Mouse (Mus musculus) embryonic facial prominence, embryonic 10.5 days (tissue): Measurements from ENCODE around the gene Zbtb16. TPM values are rescaled to one million over a fixed set of nuclear protein-coding genes. Genes with fewer than 3 reads are reported as not detected.
A peak's percentile ranks its signal among the peaks of the same experiment; 100 is the strongest.

Source experiments
- DNase-seq: peaks from one replicate; pipeline ENCODE4 v3.0.0-alpha.2; 2017; ENCODE audit warnings: low spot score
- H3K27ac ChIP-seq: fragments of 300-500 bp; sonication (generic); replicated peaks from 2 replicates; pipeline ENCODE4 v1.5.1; 2016; ENCODE audit warnings: mild to moderate bottlenecking
- H3K27me3 ChIP-seq: fragments of 300-500 bp; sonication (generic); replicated peaks from 2 replicates; pipeline ENCODE4 v1.6.1; 2016; ENCODE audit warnings: low read depth, mild to moderate bottlenecking; ENCODE audit not compliant: poor library complexity, severe bottlenecking
- H3K36me3 ChIP-seq: fragments of 300-500 bp; sonication (generic); replicated peaks from 2 replicates; pipeline ENCODE4 v1.6.1; 2016; ENCODE audit warnings: mild to moderate bottlenecking, moderate library complexity
- H3K4me1 ChIP-seq: fragments of 300-500 bp; sonication (generic); 2 replicates; pipeline ENCODE4 v1.6.1; 2016
- H3K4me3 ChIP-seq: fragments of 300-500 bp; sonication (generic); 2 replicates; pipeline ENCODE4 v1.5.1; 2016; ENCODE audit warnings: mild to moderate bottlenecking, moderate library complexity
- H3K9me3 ChIP-seq: fragments of 300-500 bp; sonication (generic); 2 replicates; pipeline ENCODE4 v1.6.1; 2016; ENCODE audit warnings: mild to moderate bottlenecking
- WGBS: fragments of 180-500 bp; shearing (Covaris S2); methylation state at CpG from one replicate; pipeline ENCODE4 v1.1.7; 2016; 5-methylcytosine and 5-hydroxymethylcytosine counted together
- polyA plus RNA-seq: library from polyadenylated mRNA; unstranded; fragments of >200 nt; fragmentation: Nextera tagmentation; extraction: Ambion mirVana; gene quantifications from 2 replicates; pipeline ENCODE4 v1.2.1, GENCODE M21; 2016

Zbtb16 gene
- polyA plus RNA-seq, 1 experiment from 2014 or later, result 15.8 TPM

DNA sequence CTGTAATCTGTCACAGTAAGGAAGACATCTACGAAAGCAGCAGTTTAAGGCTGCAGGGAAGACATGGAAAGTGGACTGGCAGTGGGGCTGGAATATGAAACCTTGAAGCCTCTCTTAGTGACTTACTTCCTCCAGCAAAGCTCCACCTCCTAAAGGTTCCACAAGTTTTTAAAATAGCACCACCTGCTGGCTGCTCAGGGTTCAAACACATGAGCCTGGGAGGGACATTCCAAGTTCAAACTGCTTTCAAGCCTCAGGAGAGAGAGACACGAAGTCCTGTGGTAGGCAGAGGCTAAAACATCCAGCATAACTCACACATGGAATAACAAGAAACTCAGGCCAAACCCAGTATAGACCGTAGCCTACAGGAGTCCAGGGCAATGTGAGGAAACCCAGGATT, 191.6 kb downstream of the Zbtb16 start:
- H3K4me3 ChIP-seq, result no peak overlapping the region
- H3K36me3 ChIP-seq, result no peaks in the 10 kb centered on the region
- H3K27ac ChIP-seq, result no peak overlapping the region
- H3K27me3 ChIP-seq, result peaks cover 20% of the 10 kb centered on the region
- peaks cover 29% of the 10 kb centered on the region for H3K4me1 ChIP-seq
- peaks cover 9% of the 10 kb centered on the region for H3K9me3 ChIP-seq
- peak; percentile 5 for DNase-seq
- 84% methylated on average over 3 of the region's 3 CpGs for WGBS

- Histone ChIP-seq H3K27ac (no peak overlapping the region), H3K27me3 (peaks cover 4% of the 10 kb centered on the region; the same call in 1 of the 2 replicates), H3K9me3 (peaks cover 9% of the 10 kb centered on the region), H3K36me3 (no peaks in the 10 kb centered on the region), H3K4me3 (no peak overlapping the region), H3K4me1 (peaks cover 1% of the 10 kb centered on the region)
- DNase-seq, result no peak
- WGBS, result 93% methylated on average over 8 of the region's 8 CpGs
Observed at GRCm38 (mm10) chr9:48641636-48642035, 194.4 kb downstream of the Zbtb16 start.

- Histone ChIP-seq H3K36me3 (no peaks in the 10 kb centered on the region), H3K27me3 (peaks cover 8% of the 10 kb centered on the region), H3K4me3 (no peak overlapping the region), H3K9me3 (peaks cover 9% of the 10 kb centered on the region), H3K4me1 (0 out of 2 replicates have a peak, but pooled peaks cover 2% of the 10 kb centered on the region), H3K27ac (no peak overlapping the region)
- 88% methylated on average over 8 of the region's 8 CpGs for WGBS
- DNase-seq, result peak; percentile 5
Observed at GRCm38 (mm10) chr9:48640881-48641280, 195.1 kb downstream of the Zbtb16 start.

- DNase-seq, result peak; percentile 6
- 74% methylated on average over 15 of the region's 15 CpGs for WGBS
- no peaks in the 10 kb centered on the region for H3K36me3 ChIP-seq
Observed at GRCm38 (mm10) chr9:48638176-48638803, 197.7 kb downstream of the Zbtb16 start.

DNA sequence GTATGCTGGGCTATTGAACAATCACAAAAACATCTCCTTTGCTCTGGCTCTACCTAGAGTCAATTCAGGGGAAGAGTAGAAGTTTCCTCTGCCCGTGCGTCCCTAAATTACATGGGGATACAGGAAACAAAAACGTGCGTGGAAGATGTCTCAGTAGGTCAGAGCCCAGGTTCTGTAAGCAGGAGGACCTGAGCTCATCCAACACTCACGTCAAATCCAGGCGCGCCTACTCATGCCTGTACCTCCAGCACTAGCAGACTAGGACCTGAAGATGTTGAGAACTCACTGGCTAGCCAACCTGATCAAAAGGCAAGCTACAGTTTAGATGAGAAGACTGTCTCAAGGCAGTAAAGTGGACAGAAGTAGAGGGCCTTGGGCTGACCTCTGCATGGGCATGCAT, 198.9 kb downstream of the Zbtb16 start:
- WGBS, result 93% methylated on average over 7 of the region's 7 CpGs
- no peak overlapping the region for H3K27ac ChIP-seq
- H3K4me1 ChIP-seq, result peaks cover 10% of the 10 kb centered on the region; the same call in 1 of the 2 replicates
- H3K36me3 ChIP-seq, result no peaks in the 10 kb centered on the region
- DNase-seq, result peak; percentile 2
- peaks cover 16% of the 10 kb centered on the region for H3K27me3 ChIP-seq
- H3K9me3 ChIP-seq, result no peaks in the 10 kb centered on the region
- H3K4me3 ChIP-seq, result no peak overlapping the region

More at GRCm38 (mm10) chr9:48638176-48638803, 197.7 kb downstream of the Zbtb16 start:
- Histone ChIP-seq H3K4me3 (no peak overlapping the region), H3K9me3 (no peaks in the 10 kb centered on the region), H3K4me1 (peaks cover 10% of the 10 kb centered on the region; the same call in 1 of the 2 replicates), H3K27me3 (peaks cover 16% of the 10 kb centered on the region), H3K27ac (no peak overlapping the region)

GRCm38 (mm10) chr9:48635576-48636350, 200.3 kb downstream of the Zbtb16 start:
- Histone ChIP-seq H3K27me3 (peaks cover 16% of the 10 kb centered on the region), H3K4me1 (peaks cover 10% of the 10 kb centered on the region; the same call in 1 of the 2 replicates), H3K27ac (no peak overlapping the region), H3K4me3 (0 out of 2 replicates have a peak overlapping the region, but pooled peaks have one; percentile 8), H3K36me3 (no peaks in the 10 kb centered on the region), H3K9me3 (no peaks in the 10 kb centered on the region)
- peak; percentile 10 for DNase-seq
- WGBS, result 47% methylated on average over 18 of the region's 18 CpGs

DNA sequence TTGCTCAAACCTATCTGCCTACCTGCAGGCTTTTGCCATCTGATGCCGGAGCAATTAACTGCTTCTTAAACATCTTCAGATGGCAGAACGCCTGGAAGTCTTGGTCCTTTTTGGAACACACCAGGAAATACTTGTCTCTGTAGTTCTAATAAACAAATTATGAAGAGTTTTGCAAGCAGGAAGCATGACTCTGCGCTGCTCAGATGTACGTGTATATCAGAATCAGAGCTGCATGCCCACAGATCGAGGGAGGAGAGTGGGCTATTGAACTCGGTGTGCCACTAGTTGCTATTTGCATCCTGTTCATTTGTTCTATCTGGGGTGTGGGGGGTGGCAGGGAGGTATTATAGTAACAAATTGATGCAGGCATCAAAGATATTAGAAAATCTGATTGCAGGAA, 202.9 kb downstream of the Zbtb16 start:
- peaks cover 16% of the 10 kb centered on the region for H3K27me3 ChIP-seq
- no peak overlapping the region for H3K27ac ChIP-seq
- no peaks in the 10 kb centered on the region for H3K9me3 ChIP-seq
- WGBS, result 82% methylated on average over 6 of the region's 6 CpGs
- no peak for DNase-seq
- H3K36me3 ChIP-seq, result no peaks in the 10 kb centered on the region
- no peak overlapping the region for H3K4me3 ChIP-seq
- peaks cover 10% of the 10 kb centered on the region; the same call in 1 of the 2 replicates for H3K4me1 ChIP-seq

- Histone ChIP-seq H3K9me3 (no peaks in the 10 kb centered on the region; the same call in 1 of the 2 replicates), H3K27me3 (peaks cover 12% of the 10 kb centered on the region; the same call in 1 of the 2 replicates), H3K4me3 (no peak overlapping the region), H3K4me1 (peaks cover 19% of the 10 kb centered on the region), H3K36me3 (no peaks in the 10 kb centered on the region), H3K27ac (no peak overlapping the region)
- WGBS, result 90% methylated on average over 1 of the region's 1 CpGs
- no peak for DNase-seq
Observed at GRCm38 (mm10) chr9:48619268-48619667, 216.8 kb downstream of the Zbtb16 start.

DNA sequence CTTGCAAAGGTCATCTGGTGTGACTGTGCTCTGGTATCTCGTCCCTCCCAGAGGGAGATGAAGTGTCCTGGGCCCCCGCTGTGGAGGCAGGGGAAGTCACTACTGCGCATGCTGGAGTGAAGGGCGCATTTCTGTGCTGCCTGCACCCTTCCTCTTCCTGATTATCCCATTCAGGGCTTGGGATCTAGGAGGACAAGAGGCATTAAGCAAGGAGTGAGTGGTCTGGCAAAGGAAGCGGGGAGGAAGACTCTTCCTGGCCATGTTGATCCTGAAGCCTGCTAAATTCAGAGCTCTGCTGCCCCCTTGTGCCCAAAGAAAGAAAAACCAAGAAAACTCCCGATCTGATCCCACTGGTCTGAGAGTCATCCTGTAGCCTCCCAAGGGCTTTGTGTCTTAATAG, 217.4 kb downstream of the Zbtb16 start:
- WGBS, result 30% methylated on average over 6 of the region's 6 CpGs
- no peaks in the 10 kb centered on the region for H3K36me3 ChIP-seq
- peak overlapping the region; percentile 68 for H3K27ac ChIP-seq

GRCm38 (mm10) chr9:48618111-48618510, 217.9 kb downstream of the Zbtb16 start:
- no peaks in the 10 kb centered on the region for H3K36me3 ChIP-seq
- no peaks in the 10 kb centered on the region for H3K9me3 ChIP-seq
- no peak for DNase-seq
- H3K4me3 ChIP-seq, result no peak overlapping the region
- H3K4me1 ChIP-seq, result peaks cover 19% of the 10 kb centered on the region
- no peak overlapping the region for H3K27ac ChIP-seq
- WGBS, result 84% methylated on average over 8 of the region's 8 CpGs
- H3K27me3 ChIP-seq, result peaks cover 12% of the 10 kb centered on the region; the same call in 1 of the 2 replicates

More for the DNA sequence above, 217.4 kb downstream of the Zbtb16 start:
- H3K9me3 ChIP-seq, result no peaks in the 10 kb centered on the region; the same call in 1 of the 2 replicates
- H3K4me3 ChIP-seq, result peak overlapping the region; percentile 25; the same call in 1 of the 2 replicates
- H3K27me3 ChIP-seq, result peaks cover 12% of the 10 kb centered on the region; the same call in 1 of the 2 replicates
- peak; percentile 83 for DNase-seq
- H3K4me1 ChIP-seq, result peaks cover 19% of the 10 kb centered on the region

DNA sequence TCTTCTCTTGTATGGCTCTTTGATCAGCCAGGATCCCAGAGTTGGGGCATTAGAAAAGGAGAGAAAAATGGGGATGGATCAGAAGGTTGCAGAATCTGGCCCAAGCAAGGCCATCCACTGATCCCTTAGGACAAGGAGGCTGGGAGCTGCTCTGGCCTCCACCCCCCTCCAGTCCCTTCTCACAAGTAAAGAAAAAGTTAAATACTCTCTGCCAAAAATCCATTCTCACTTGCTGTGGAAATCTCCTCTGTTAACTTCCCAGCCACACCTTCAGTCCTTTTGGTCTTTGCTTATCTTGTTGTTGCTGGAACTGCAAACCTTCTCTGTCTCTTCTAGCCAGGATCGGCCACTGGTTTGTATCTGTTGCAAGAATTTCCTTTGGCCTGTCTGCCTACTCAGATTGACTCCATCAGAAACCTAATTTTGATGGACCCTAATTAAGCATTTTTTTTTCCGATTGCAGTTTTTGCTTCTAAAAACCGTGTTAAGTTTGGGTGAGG, 218.5 kb downstream of the Zbtb16 start:
- H3K4me3 ChIP-seq, result no peak overlapping the region
- WGBS, result 86% methylated on average over 3 of the region's 3 CpGs
- H3K9me3 ChIP-seq, result no peaks in the 10 kb centered on the region
- peaks cover 19% of the 10 kb centered on the region for H3K4me1 ChIP-seq
- H3K36me3 ChIP-seq, result no peaks in the 10 kb centered on the region
- DNase-seq, result no peak
- H3K27me3 ChIP-seq, result peaks cover 14% of the 10 kb centered on the region; the same call in 1 of the 2 replicates
- no peak overlapping the region for H3K27ac ChIP-seq

GRCm38 (mm10) chr9:48613221-48613620, 222.8 kb downstream of the Zbtb16 start:
- H3K9me3 ChIP-seq, result no peaks in the 10 kb centered on the region
- H3K27me3 ChIP-seq, result 0 out of 2 replicates have a peak, but pooled peaks cover 7% of the 10 kb centered on the region
- H3K27ac ChIP-seq, result no peak overlapping the region
- no peak overlapping the region for H3K4me3 ChIP-seq
- H3K36me3 ChIP-seq, result no peaks in the 10 kb centered on the region
- H3K4me1 ChIP-seq, result peaks cover 21% of the 10 kb centered on the region
- WGBS, result 87% methylated on average over 4 of the region's 4 CpGs
- no peak for DNase-seq
